Mouse (Mus musculus) liver, adult 2 months (tissue): ENCODE data around the gene Bcl10.

Source experiments
- CTCF ChIP-seq: fragments of 200-500 bp; IDR thresholded peaks from 2 replicates; pipeline ENCODE4 v1.5.1; 2011; ENCODE audit warnings: low read depth, low read length, control low read depth
- POLR2A ChIP-seq: fragments of 200-500 bp; IDR thresholded peaks from 2 replicates; pipeline ENCODE4 v1.6.1; 2011; ENCODE audit warnings: low read length, control low read depth; ENCODE audit not compliant: insufficient read depth; ENCODE audit errors: extremely low read depth

DNA sequence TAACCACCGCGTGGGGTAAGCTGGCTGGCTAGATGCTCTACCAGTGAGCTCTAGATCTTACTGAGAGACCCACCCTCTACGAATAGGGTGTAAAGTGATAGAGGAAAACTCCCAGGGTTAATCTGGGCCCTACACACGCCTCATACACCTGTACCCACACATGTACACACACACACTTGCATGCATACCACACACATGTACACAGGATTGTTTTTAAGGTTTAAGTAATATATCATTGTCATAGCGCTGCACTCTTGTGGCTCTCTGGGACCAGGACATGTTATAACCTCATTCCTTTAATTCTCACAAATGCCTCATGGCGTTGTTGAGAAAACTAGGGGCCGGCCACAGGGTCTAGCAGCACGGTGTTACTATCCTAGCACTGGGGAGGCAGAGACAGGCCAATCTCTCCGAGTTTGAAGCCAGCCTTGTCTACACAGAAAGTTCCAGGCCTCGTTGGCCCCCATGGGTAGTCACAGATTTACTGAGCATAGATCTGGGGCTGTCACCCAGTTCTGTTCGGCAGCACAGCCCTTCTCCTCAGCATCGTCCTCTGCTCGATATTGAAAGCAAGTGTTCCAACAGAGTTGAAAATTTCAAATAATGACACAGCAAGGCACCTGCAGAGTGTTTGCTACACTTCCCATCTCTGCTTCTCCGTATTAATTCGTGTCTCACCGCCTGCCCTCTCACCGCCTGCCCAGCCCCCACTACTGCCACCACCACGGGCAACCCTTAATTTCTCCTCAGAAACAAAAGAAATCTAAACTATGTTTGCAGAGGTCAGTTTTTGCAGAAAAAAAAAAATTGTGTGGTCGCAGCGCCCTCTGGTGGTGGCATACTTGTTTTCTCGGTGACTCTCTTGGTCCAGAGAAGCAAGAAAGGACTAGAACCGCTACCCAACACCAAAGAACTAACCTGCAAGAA lies 17.5 kb upstream of the Bcl10 start:
- peak; percentile 61 for TF ChIP-seq CTCF
- TF ChIP-seq POLR2A, result no peak
